Comparison of ENCODE assay signal across 16 mouse cellular contexts in genomic region chr1:89749666-89750065, GRCm38 (mm10).
A peak's percentile ranks its signal among the peaks of the same experiment; 100 is the strongest.
DNase-seq lines count a peak whose midpoint lies in the region; ATAC-seq and TF ChIP-seq lines count a peak whose summit lies in the region.
"Had no signal": no experiment of that assay in that cellular context is flagged by ENCODE, and none has a peak within 500 bp of the region (broad histone marks: within the 10 kb centered on the region; RNA-seq: fewer than 3 reads in every experiment).

No protein-coding gene starts in this region.

- H3K4me2 ChIP-seq in hindbrain, embryonic 12.5 days (replicated peaks) = no peak overlapping the region
- H3K4me2 ChIP-seq in hindbrain, embryonic 11.5 days (replicated peaks; ENCODE audit: low read depth, low read length) = no peak overlapping the region
- H3K4me2 ChIP-seq in midbrain, embryonic 14.5 days (ENCODE audit: low read length) = no peak overlapping the region
- no peak overlapping the region for H3K4me2 ChIP-seq in midbrain, postnatal 0 days (ENCODE audit: low read depth, low read length, poor library complexity, severe bottlenecking)
- no peak overlapping the region for H3K4me2 ChIP-seq in hindbrain, postnatal 0 days (ENCODE audit: low read depth, low read length)
- H3K4me2 ChIP-seq: intestine, embryonic 15.5 days had no signal

- no peak for TF ChIP-seq CTCF in midbrain, postnatal 0 days (IDR thresholded peaks at IDR 0.05)
- TF ChIP-seq CTCF in hindbrain, postnatal 0 days (IDR thresholded peaks at IDR 0.05; ENCODE audit: low read depth) = no peak

- no peak overlapping the region for H3K9ac ChIP-seq in hindbrain, embryonic 12.5 days
- H3K9ac ChIP-seq in hindbrain, embryonic 11.5 days (ENCODE audit: low read depth, low read length) = no peak overlapping the region
- no peak overlapping the region for H3K9ac ChIP-seq in midbrain, embryonic 14.5 days (replicated peaks; ENCODE audit: low read length)
- H3K9ac ChIP-seq in midbrain, postnatal 0 days (replicated peaks; ENCODE audit: low read length, poor library complexity, severe bottlenecking) = no peak overlapping the region
- no peak overlapping the region for H3K9ac ChIP-seq in hindbrain, postnatal 0 days (replicated peaks; ENCODE audit: low read length)
- H3K9ac ChIP-seq: intestine, embryonic 15.5 days had no signal

- no peak overlapping the region for H3K4me3 ChIP-seq in hindbrain, embryonic 12.5 days
- H3K4me3 ChIP-seq in hindbrain, embryonic 11.5 days (ENCODE audit: low read depth, low read length) = no peak overlapping the region
- no peak overlapping the region for H3K4me3 ChIP-seq in midbrain, embryonic 14.5 days (replicated peaks; ENCODE audit: low read depth, low read length)
- H3K4me3 ChIP-seq in midbrain, postnatal 0 days (ENCODE audit: low read depth, low read length) = no peak overlapping the region
- no peak overlapping the region for H3K4me3 ChIP-seq in hindbrain, postnatal 0 days (ENCODE audit: low read length)
- H3K4me3 ChIP-seq: intestine, embryonic 15.5 days had no signal

- no peak for DNase-seq in hindbrain, embryonic 11.5 days (ENCODE audit: low spot score)
- peak; percentile 69 for DNase-seq in midbrain, embryonic 14.5 days
- DNase-seq in midbrain, postnatal 0 days (ENCODE audit: low spot score) = no peak
- DNase-seq in hindbrain, postnatal 0 days (ENCODE audit: low spot score) = peak; percentile 35
- no peak for DNase-seq in MN1 (ENCODE audit: low spot score)
- no peak for DNase-seq in left cerebral cortex, adult 18-20 months (ENCODE audit: low spot score in 2 of 2)
- DNase-seq: adrenal gland, postnatal 10 days; cerebellum, adult 2 months; cerebellum, postnatal 25 days; gastrocnemius, postnatal 10 days; heart, postnatal 4 days; lung, postnatal 10 days; thymus, postnatal 25 days had no signal

- H3K36me3 ChIP-seq in hindbrain, embryonic 12.5 days = peaks cover 7% of the 10 kb centered on the region; the same call in 1 of the 2 replicates
- H3K36me3 ChIP-seq in hindbrain, embryonic 11.5 days (ENCODE audit: control insufficient read depth, insufficient read depth, low read length) = no peaks in the 10 kb centered on the region
- peaks cover 12% of the 10 kb centered on the region for H3K36me3 ChIP-seq in midbrain, embryonic 14.5 days (ENCODE audit: control insufficient read depth, insufficient read depth, low read length)
- peaks cover 4% of the 10 kb centered on the region; the same call in 1 of the 2 replicates for H3K36me3 ChIP-seq in midbrain, postnatal 0 days (ENCODE audit: insufficient read depth, low read length)
- H3K36me3 ChIP-seq in hindbrain, postnatal 0 days (ENCODE audit: insufficient read depth, low read length) = peaks cover 4% of the 10 kb centered on the region; the same call in 1 of the 2 replicates
- H3K36me3 ChIP-seq: intestine, embryonic 15.5 days had no signal

- H3K4me1 ChIP-seq in hindbrain, embryonic 12.5 days = peaks cover 24% of the 10 kb centered on the region
- H3K4me1 ChIP-seq in hindbrain, embryonic 11.5 days (replicated peaks; ENCODE audit: control insufficient read depth, insufficient read depth, low read length) = peaks cover 8% of the 10 kb centered on the region
- H3K4me1 ChIP-seq in midbrain, embryonic 14.5 days (ENCODE audit: control insufficient read depth, insufficient read depth, low read length) = peaks cover 23% of the 10 kb centered on the region
- peaks cover 12% of the 10 kb centered on the region for H3K4me1 ChIP-seq in midbrain, postnatal 0 days (ENCODE audit: insufficient read depth, low read length)
- H3K4me1 ChIP-seq in hindbrain, postnatal 0 days (ENCODE audit: insufficient read depth, low read length) = peaks cover 13% of the 10 kb centered on the region
- H3K4me1 ChIP-seq: intestine, embryonic 15.5 days had no signal

- no peak for ATAC-seq in hindbrain, embryonic 12.5 days (ENCODE audit: low FRiP score)
- no peak for ATAC-seq in hindbrain, embryonic 11.5 days (ENCODE audit: low FRiP score)
- ATAC-seq in midbrain, embryonic 14.5 days (ENCODE audit: low FRiP score, low TSS enrichment) = no peak
- no peak for ATAC-seq in midbrain, postnatal 0 days (ENCODE audit: low FRiP score)
- no peak for ATAC-seq in hindbrain, postnatal 0 days
- ATAC-seq: intestine, embryonic 15.5 days had no signal

- H3K9me3 ChIP-seq in hindbrain, embryonic 12.5 days (replicated peaks) = no peaks in the 10 kb centered on the region
- no peaks in the 10 kb centered on the region for H3K9me3 ChIP-seq in hindbrain, embryonic 11.5 days (ENCODE audit: control insufficient read depth, low read length)
- no peaks in the 10 kb centered on the region for H3K9me3 ChIP-seq in midbrain, embryonic 14.5 days (ENCODE audit: control insufficient read depth, low read length)
- no peaks in the 10 kb centered on the region for H3K9me3 ChIP-seq in midbrain, postnatal 0 days (ENCODE audit: low read length)
- H3K9me3 ChIP-seq in hindbrain, postnatal 0 days (ENCODE audit: low read length) = no peaks in the 10 kb centered on the region
- H3K9me3 ChIP-seq: heart, embryonic 10.5 days; intestine, embryonic 15.5 days had no signal

- H3K27me3 ChIP-seq in hindbrain, embryonic 12.5 days = peaks cover 8% of the 10 kb centered on the region
- peaks cover 3% of the 10 kb centered on the region; the same call in 1 of the 2 replicates for H3K27me3 ChIP-seq in hindbrain, embryonic 11.5 days (ENCODE audit: control insufficient read depth, insufficient read depth, low read length)
- H3K27me3 ChIP-seq in midbrain, embryonic 14.5 days (ENCODE audit: control insufficient read depth, insufficient read depth, low read length) = no peaks in the 10 kb centered on the region
- H3K27me3 ChIP-seq in midbrain, postnatal 0 days (ENCODE audit: insufficient read depth, low read length) = no peaks in the 10 kb centered on the region
- H3K27me3 ChIP-seq in hindbrain, postnatal 0 days (ENCODE audit: insufficient read depth, low read length) = no peaks in the 10 kb centered on the region
- H3K27me3 ChIP-seq: intestine, embryonic 15.5 days had no signal

- peak overlapping the region; percentile 74; the same call in 1 of the 2 replicates for H3K27ac ChIP-seq in hindbrain, embryonic 12.5 days
- no peak overlapping the region for H3K27ac ChIP-seq in hindbrain, embryonic 11.5 days (ENCODE audit: low read depth, low read length)
- H3K27ac ChIP-seq in midbrain, embryonic 14.5 days (replicated peaks; ENCODE audit: low read depth, low read length) = no peak overlapping the region
- H3K27ac ChIP-seq in midbrain, postnatal 0 days (ENCODE audit: low read depth, low read length) = no peak overlapping the region
- no peak overlapping the region for H3K27ac ChIP-seq in hindbrain, postnatal 0 days
- H3K27ac ChIP-seq: heart, embryonic 10.5 days; intestine, embryonic 15.5 days had no signal

Comparison
In these comparisons a context has a peak if more than half of its experiments do, and no peak if none do; other contexts are left out.
1. DNase-seq: peak in midbrain, embryonic 14.5 days (single experiment) and hindbrain, postnatal 0 days (single experiment); none in hindbrain, embryonic 11.5 days (single experiment), midbrain, postnatal 0 days (single experiment), MN1 (single experiment) and left cerebral cortex, adult 18-20 months (0 of 2).